Mouse (Mus musculus): ENCODE data around the gene Socs7. TPM values are rescaled to one million over a fixed set of nuclear protein-coding genes. Genes with fewer than 3 reads are reported as not detected.

The Socs7 gene
- polyA plus RNA-seq, 1 experiment from 2014 or later, result 1.1 TPM

GRCm38 (mm10) chr11:97419540-97419900 lies 57.2 kb downstream of the Socs7 start:
- H3K4me1 ChIP-seq (replicated peaks), result peaks cover 80% of the 10 kb centered on the region
- H3K9me3 ChIP-seq (replicated peaks), result no peaks in the 10 kb centered on the region
- no peak overlapping the region for H3K4me2 ChIP-seq
- H3K27ac ChIP-seq (replicated peaks), result no peak overlapping the region
- H3K4me3 ChIP-seq (replicated peaks), result no peak overlapping the region
- no peak overlapping the region for H3K9ac ChIP-seq
- H3K27me3 ChIP-seq, result no peaks in the 10 kb centered on the region
- H3K36me3 ChIP-seq (replicated peaks), result no peaks in the 10 kb centered on the region
- 80% methylated on average over 5 of the region's 5 CpGs for WGBS (ENCODE audit: insufficient replicate concordance)
- ATAC-seq (ENCODE audit: insufficient read depth), result no peak

GRCm38 (mm10) chr11:97422507-97422906 lies 60.2 kb downstream of the Socs7 start:
- Histone ChIP-seq H3K4me1 (replicated peaks) (peaks cover 70% of the 10 kb centered on the region), H3K27ac (replicated peaks) (peak overlapping the region; percentile 85; the same call in 1 of the 2 replicates)

GRCm38 (mm10) chr11:97424092-97424692 lies 61.8 kb downstream of the Socs7 start:
- Histone ChIP-seq H3K4me1 (replicated peaks) (peaks cover 76% of the 10 kb centered on the region), H3K9ac (peak overlapping the region; percentile 51), H3K4me2 (peak overlapping the region; percentile 76), H3K27ac (replicated peaks) (peak overlapping the region; percentile 85), H3K9me3 (replicated peaks) (no peaks in the 10 kb centered on the region), H3K4me3 (replicated peaks) (peak overlapping the region; percentile 45), H3K27me3 (no peaks in the 10 kb centered on the region), H3K36me3 (replicated peaks) (0 out of 2 replicates have a peak, but pooled peaks cover 2% of the 10 kb centered on the region)
- ATAC-seq (ENCODE audit: insufficient read depth), result peak; percentile 66
- WGBS (ENCODE audit: insufficient replicate concordance), result 26% methylated on average over 5 of the region's 5 CpGs

More at GRCm38 (mm10) chr11:97422507-97422906, 60.2 kb downstream of the Socs7 start:
- Histone ChIP-seq H3K4me3 (replicated peaks) (no peak overlapping the region), H3K36me3 (replicated peaks) (0 out of 2 replicates have a peak, but pooled peaks cover 2% of the 10 kb centered on the region), H3K9ac (no peak overlapping the region), H3K27me3 (no peaks in the 10 kb centered on the region), H3K9me3 (replicated peaks) (no peaks in the 10 kb centered on the region), H3K4me2 (no peak overlapping the region)
- ATAC-seq (ENCODE audit: insufficient read depth), result no peak
- 64% methylated on average over 4 of the region's 4 CpGs for WGBS (ENCODE audit: insufficient replicate concordance)

GRCm38 (mm10) chr11:97424802-97425201 lies 62.5 kb downstream of the Socs7 start:
- no peak for ATAC-seq (ENCODE audit: insufficient read depth)
- peak overlapping the region; percentile 85 for H3K27ac ChIP-seq (replicated peaks)
- peak overlapping the region; percentile 51; the same call in 1 of the 2 replicates for H3K9ac ChIP-seq

GRCm38 (mm10) chr11:97427794-97428725 lies 65.7 kb downstream of the Socs7 start:
- under 1% methylated on average over 32 of the region's 32 CpGs for WGBS (ENCODE audit: insufficient replicate concordance)
- Histone ChIP-seq H3K4me3 (replicated peaks) (peak overlapping the region; percentile 61), H3K36me3 (replicated peaks) (0 out of 2 replicates have a peak, but pooled peaks cover 2% of the 10 kb centered on the region), H3K4me1 (replicated peaks) (peaks cover 82% of the 10 kb centered on the region), H3K27ac (replicated peaks) (peak overlapping the region; percentile 97), H3K9me3 (replicated peaks) (no peaks in the 10 kb centered on the region), H3K9ac (peak overlapping the region; percentile 67), H3K27me3 (no peaks in the 10 kb centered on the region), H3K4me2 (peak overlapping the region; percentile 96)
- ATAC-seq (ENCODE audit: insufficient read depth), result peak; percentile 87

More at GRCm38 (mm10) chr11:97424802-97425201, 62.5 kb downstream of the Socs7 start:
- Histone ChIP-seq H3K4me2 (peak overlapping the region; percentile 76), H3K9me3 (replicated peaks) (no peaks in the 10 kb centered on the region), H3K27me3 (no peaks in the 10 kb centered on the region), H3K4me3 (replicated peaks) (no peak overlapping the region), H3K4me1 (replicated peaks) (peaks cover 79% of the 10 kb centered on the region), H3K36me3 (replicated peaks) (0 out of 2 replicates have a peak, but pooled peaks cover 2% of the 10 kb centered on the region)
- 61% methylated on average over 3 of the region's 3 CpGs for WGBS (ENCODE audit: insufficient replicate concordance)

- Histone ChIP-seq H3K4me2 (peak overlapping the region; percentile 96), H3K9me3 (replicated peaks) (no peaks in the 10 kb centered on the region), H3K27ac (replicated peaks) (peak overlapping the region; percentile 97), H3K27me3 (no peaks in the 10 kb centered on the region), H3K4me1 (replicated peaks) (peaks cover 81% of the 10 kb centered on the region), H3K4me3 (replicated peaks) (peak overlapping the region; percentile 61), H3K9ac (peak overlapping the region; percentile 67), H3K36me3 (replicated peaks) (0 out of 2 replicates have a peak, but pooled peaks cover 2% of the 10 kb centered on the region)
- peak; percentile 8; the same call in 1 of the 2 replicates for ATAC-seq (ENCODE audit: insufficient read depth)
- 35% methylated on average over 4 of the region's 4 CpGs for WGBS (ENCODE audit: insufficient replicate concordance)
Observed at GRCm38 (mm10) chr11:97428726-97429077, 66.4 kb downstream of the Socs7 start.

- Histone ChIP-seq H3K9ac (peak overlapping the region; percentile 67; the same call in 1 of the 2 replicates), H3K4me3 (replicated peaks) (no peak overlapping the region), H3K36me3 (replicated peaks) (0 out of 2 replicates have a peak, but pooled peaks cover 2% of the 10 kb centered on the region), H3K27me3 (no peaks in the 10 kb centered on the region), H3K4me1 (replicated peaks) (peaks cover 81% of the 10 kb centered on the region), H3K4me2 (peak overlapping the region; percentile 96; the same call in 1 of the 2 replicates), H3K27ac (replicated peaks) (peak overlapping the region; percentile 97), H3K9me3 (replicated peaks) (no peaks in the 10 kb centered on the region)
- no peak for ATAC-seq (ENCODE audit: insufficient read depth)
- 63% methylated on average over 8 of the region's 8 CpGs for WGBS (ENCODE audit: insufficient replicate concordance)
Observed at GRCm38 (mm10) chr11:97429615-97430014, 67.3 kb downstream of the Socs7 start.

GRCm38 (mm10) chr11:97432015-97432414 lies 69.7 kb downstream of the Socs7 start:
- no peak for ATAC-seq (ENCODE audit: insufficient read depth)
- no peaks in the 10 kb centered on the region for H3K9me3 ChIP-seq (replicated peaks)
- H3K4me1 ChIP-seq (replicated peaks), result peaks cover 91% of the 10 kb centered on the region
- H3K4me3 ChIP-seq (replicated peaks), result no peak overlapping the region
- WGBS (ENCODE audit: insufficient replicate concordance), result 6% methylated on average over 3 of the region's 3 CpGs
- peak overlapping the region; percentile 66 for H3K27ac ChIP-seq (replicated peaks)
- H3K27me3 ChIP-seq, result no peaks in the 10 kb centered on the region
- H3K36me3 ChIP-seq (replicated peaks), result no peaks in the 10 kb centered on the region
- 0 out of 2 replicates have a peak overlapping the region, but pooled peaks have one; percentile 7 for H3K4me2 ChIP-seq
- H3K9ac ChIP-seq, result peak overlapping the region; percentile 23; the same call in 1 of the 2 replicates

- WGBS (ENCODE audit: insufficient replicate concordance), result 35% methylated on average over 8 of the region's 8 CpGs
- no peaks in the 10 kb centered on the region for H3K36me3 ChIP-seq (replicated peaks)
- no peak overlapping the region for H3K4me3 ChIP-seq (replicated peaks)
- H3K9me3 ChIP-seq (replicated peaks), result no peaks in the 10 kb centered on the region
- peaks cover 91% of the 10 kb centered on the region for H3K4me1 ChIP-seq (replicated peaks)
- H3K27ac ChIP-seq (replicated peaks), result peak overlapping the region; percentile 65
- no peak for ATAC-seq (ENCODE audit: insufficient read depth)
- no peaks in the 10 kb centered on the region for H3K27me3 ChIP-seq
- H3K9ac ChIP-seq, result no peak overlapping the region
- no peak overlapping the region for H3K4me2 ChIP-seq
Observed at GRCm38 (mm10) chr11:97432983-97433539, 70.7 kb downstream of the Socs7 start.

GRCm38 (mm10) chr11:97434121-97434520 lies 71.8 kb downstream of the Socs7 start:
- Histone ChIP-seq H3K9me3 (replicated peaks) (no peaks in the 10 kb centered on the region), H3K4me1 (replicated peaks) (peaks cover 91% of the 10 kb centered on the region), H3K27ac (replicated peaks) (peak overlapping the region; percentile 98), H3K36me3 (replicated peaks) (no peaks in the 10 kb centered on the region), H3K27me3 (no peaks in the 10 kb centered on the region), H3K9ac (no peak overlapping the region), H3K4me3 (replicated peaks) (peak overlapping the region; percentile 65; the same call in 1 of the 2 replicates), H3K4me2 (peak overlapping the region; percentile 80)
- no peak for ATAC-seq (ENCODE audit: insufficient read depth)
- 69% methylated on average over 8 of the region's 8 CpGs for WGBS (ENCODE audit: insufficient replicate concordance)

All from liver, embryonic 15.5 days (tissue).